Mouse (Mus musculus) embryonic facial prominence, embryonic 14.5 days (tissue): ENCODE measurements around the gene Cluap1. TPM values are rescaled to one million over a fixed set of nuclear protein-coding genes. Genes with fewer than 3 reads are reported as not detected.

Experiments
- ATAC-seq: fragments of 200-750 bp; cut with Nextera tagmentation; 2 replicates; pipeline ENCODE4 v1.8.0; 2017; ENCODE audit warnings: low read depth, moderate number of reproducible peaks, moderate TSS enrichment
- DNase-seq: peaks from one replicate; pipeline ENCODE4 v3.0.0-alpha.2; 2015; ENCODE audit warnings: low spot score
- H3K27ac ChIP-seq: fragments of 300-500 bp; sonication (generic); replicated peaks from 2 replicates; pipeline ENCODE4 v1.5.1; 2014; ENCODE audit warnings: low read depth, mild to moderate bottlenecking, low read length, moderate library complexity
- H3K27me3 ChIP-seq: fragments of 300-500 bp; sonication (generic); replicated peaks from 2 replicates; pipeline ENCODE4 v1.6.1; 2014; ENCODE audit warnings: low read length; ENCODE audit not compliant: control insufficient read depth, insufficient read depth
- H3K36me3 ChIP-seq: fragments of 300-500 bp; sonication (generic); 2 replicates; pipeline ENCODE4 v1.6.1; 2014; ENCODE audit warnings: low read length, mixed read lengths; ENCODE audit not compliant: control insufficient read depth, insufficient read depth
- H3K4me1 ChIP-seq: fragments of 300-500 bp; sonication (generic); 2 replicates; pipeline ENCODE4 v1.6.1; 2014; ENCODE audit warnings: antibody characterized with exemption, low read length; ENCODE audit not compliant: control insufficient read depth, insufficient read depth
- H3K4me2 ChIP-seq: fragments of 300-500 bp; sonication (generic); 2 replicates; pipeline ENCODE4 v1.6.1; 2014; ENCODE audit warnings: low read depth, mild to moderate bottlenecking, low read length, moderate library complexity, mixed read lengths
- H3K4me3 ChIP-seq: fragments of 300-500 bp; sonication (generic); 2 replicates; pipeline ENCODE4 v1.5.1; 2014; ENCODE audit warnings: low read depth, mild to moderate bottlenecking, low read length
- H3K9ac ChIP-seq: fragments of 300-500 bp; sonication (generic); 2 replicates; pipeline ENCODE4 v1.6.1; 2014; ENCODE audit warnings: low read depth, mild to moderate bottlenecking, low read length, moderate library complexity, mixed read lengths
- H3K9me3 ChIP-seq: fragments of 300-500 bp; sonication (generic); 2 replicates; pipeline ENCODE4 v1.6.1; 2016; ENCODE audit warnings: low read length; ENCODE audit not compliant: control insufficient read depth
- WGBS: fragments of 180-500 bp; shearing (Covaris S2); extraction: QIAGEN DNeasy Blood & Tissue Kit; methylation state at CpG from one replicate; pipeline ENCODE4 v1.1.7; 2014; 5-methylcytosine and 5-hydroxymethylcytosine counted together
- microRNA-seq: library from miRNA; unstranded; fragments of <30 nt; microRNA quantifications from one replicate; pipeline ENCODE4, GENCODE M21; 2016; ENCODE audit warnings: borderline number of aligned reads
- polyA plus RNA-seq: library from polyadenylated mRNA; unstranded; fragments of >200 nt; fragmentation: Nextera tagmentation; extraction: Ambion mirVana; gene quantifications from 2 replicates; pipeline ENCODE4 v1.2.1, GENCODE M21; 2014

Cluap1 gene
- polyA plus RNA-seq, 1 experiment from 2014 or later, result 32.2 TPM

GRCm38 (mm10) chr16:3988410-3988809 is 79.8 kb downstream of the Cluap1 start:
- Histone ChIP-seq H3K4me1 (no peaks in the 10 kb centered on the region), H3K27me3 (no peaks in the 10 kb centered on the region), H3K4me3 (no peak overlapping the region), H3K36me3 (peaks cover 96% of the 10 kb centered on the region), H3K4me2 (no peak overlapping the region), H3K27ac (no peak overlapping the region), H3K9ac (no peak overlapping the region), H3K9me3 (no peaks in the 10 kb centered on the region)
- DNase-seq (no peak), ATAC-seq (no peak)
- WGBS, result 79% methylated on average over 4 of the region's 4 CpGs

Small RNA genes within 50 kb of the gene (microRNA-seq; reads per million reads assigned to microRNA genes)
- not detected for gene Gm23493

Other genes with a start within 250 kb of the Cluap1 start
- gene Mefv, start 190.7 kb upstream of the Cluap1 start, polyA plus RNA-seq, result not detected in 2 replicates
- 20.5 and 24.2 TPM in 2 replicates for gene Zfp263, start 164.7 kb upstream of the Cluap1 start, polyA plus RNA-seq
- gene Olfr15, start 77.9 kb upstream of the Cluap1 start, polyA plus RNA-seq, result 0.60 and 0.93 TPM in 2 replicates
- gene Zfp174, start 61.5 kb upstream of the Cluap1 start, polyA plus RNA-seq, result 0.83 and 1.2 TPM in 2 replicates
- gene Naa60, start 36.4 kb upstream of the Cluap1 start, polyA plus RNA-seq, result 55.4 and 58.2 TPM in 2 replicates
- 7.2 and 8.1 TPM in 2 replicates for gene Zfp597, start 24.2 kb upstream of the Cluap1 start, polyA plus RNA-seq
- gene Gm20695, start 24.2 kb upstream of the Cluap1 start, polyA plus RNA-seq, result 3.0 and 3.7 TPM in 2 replicates
- 7.9 and 8.1 TPM in 2 replicates for gene 1700037C18Rik, start 112 bp upstream of the Cluap1 start, polyA plus RNA-seq
- 0.67 and 1.1 TPM in 2 replicates for gene Nlrc3, start 67.8 kb downstream of the Cluap1 start, polyA plus RNA-seq
- gene Slx4, start 95.0 kb downstream of the Cluap1 start, polyA plus RNA-seq, result 23.0 and 23.1 TPM in 2 replicates
- 4.2 and 5.1 TPM in 2 replicates for gene Dnase1, start 128.1 kb downstream of the Cluap1 start, polyA plus RNA-seq
- gene Trap1, start 169.0 kb downstream of the Cluap1 start, polyA plus RNA-seq, result 86.0 and 91.1 TPM in 2 replicates